Mouse (Mus musculus) stomach, embryonic 16.5 days (tissue): ENCODE results near the gene 3830406C13Rik. TPM values are rescaled to one million over a fixed set of nuclear protein-coding genes. Genes with fewer than 3 reads are reported as not detected.

Experiments used
- ATAC-seq: fragments of 200-750 bp; cut with Nextera tagmentation; 2 replicates; pipeline ENCODE4 v1.8.0; 2017; ENCODE audit warnings: moderate number of reproducible peaks, moderate TSS enrichment; ENCODE audit not compliant: insufficient read depth, low FRiP score
- H3K27ac ChIP-seq: fragments of 300-500 bp; sonication (generic); 2 replicates; pipeline ENCODE4 v1.5.1; 2014; ENCODE audit warnings: low read length
- H3K27me3 ChIP-seq: fragments of 300-500 bp; sonication (generic); 2 replicates; pipeline ENCODE4 v1.6.1; 2014; ENCODE audit warnings: low read length, control low read depth, mixed read lengths; ENCODE audit not compliant: control insufficient read depth, insufficient read depth
- H3K36me3 ChIP-seq: fragments of 300-500 bp; sonication (generic); 2 replicates; pipeline ENCODE4 v1.6.1; 2014; ENCODE audit warnings: low read length; ENCODE audit not compliant: control insufficient read depth, insufficient read depth
- H3K4me1 ChIP-seq: fragments of 300-500 bp; sonication (generic); 2 replicates; pipeline ENCODE4 v1.6.1; 2014; ENCODE audit warnings: low read length, control low read depth, mixed read lengths; ENCODE audit not compliant: control insufficient read depth, insufficient read depth
- H3K4me2 ChIP-seq: fragments of 300-500 bp; sonication (generic); 2 replicates; pipeline ENCODE4 v1.6.1; 2014; ENCODE audit warnings: low read depth, low read length, mixed read lengths
- H3K4me3 ChIP-seq: fragments of 300-500 bp; sonication (generic); replicated peaks from 2 replicates; pipeline ENCODE4 v1.5.1; 2014; ENCODE audit warnings: mild to moderate bottlenecking, low read length
- H3K9ac ChIP-seq: fragments of 300-500 bp; sonication (generic); 2 replicates; pipeline ENCODE4 v1.6.1; 2014; ENCODE audit warnings: low read length
- H3K9me3 ChIP-seq: fragments of 300-500 bp; sonication (generic); replicated peaks from 2 replicates; pipeline ENCODE4 v1.6.1; 2016; ENCODE audit warnings: low read length, control low read depth; ENCODE audit not compliant: control insufficient read depth
- WGBS: fragments of 180-500 bp; shearing (Covaris S2); extraction: QIAGEN DNeasy Blood & Tissue Kit; methylation state at CpG from one replicate; pipeline ENCODE4 v1.1.7; 2014; 5-methylcytosine and 5-hydroxymethylcytosine counted together
- polyA plus RNA-seq: library from polyadenylated mRNA; unstranded; fragments of >200 nt; fragmentation: Nextera tagmentation; extraction: Ambion mirVana; gene quantifications from 2 replicates; pipeline ENCODE4 v1.2.1, GENCODE M21; 2015

Gene 3830406C13Rik
- polyA plus RNA-seq, 1 experiment from 2014 or later = 57.5 TPM

DNA sequence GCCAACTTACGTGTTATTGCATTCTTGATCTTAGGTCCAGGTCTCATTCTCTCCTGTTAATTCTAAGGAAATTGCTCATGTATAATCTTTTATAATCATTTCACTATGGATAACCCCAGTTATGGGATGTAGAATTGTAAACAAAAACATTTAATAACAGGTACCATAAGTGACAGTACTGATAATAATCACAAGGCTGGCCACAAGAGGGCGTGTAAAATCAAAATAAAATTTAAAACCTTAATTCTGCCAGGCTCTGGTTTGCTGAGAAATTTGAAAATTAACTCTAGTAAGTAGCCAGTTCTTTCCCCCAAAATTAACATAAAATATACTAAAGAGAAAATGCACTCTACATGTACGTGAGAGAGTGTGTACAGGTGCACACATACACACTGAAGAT is 16.7 kb downstream of the 3830406C13Rik start:
- Histone ChIP-seq H3K9ac (no peak overlapping the region), H3K4me1 (no peaks in the 10 kb centered on the region; the same call in 1 of the 2 replicates), H3K4me2 (no peak overlapping the region), H3K36me3 (0 out of 2 replicates have a peak, but pooled peaks cover 5% of the 10 kb centered on the region), H3K4me3 (no peak overlapping the region), H3K27me3 (no peaks in the 10 kb centered on the region), H3K9me3 (no peaks in the 10 kb centered on the region), H3K27ac (no peak overlapping the region)
- no peak for ATAC-seq
- WGBS = 66% methylated on average over 3 of the region's 3 CpGs

DNA sequence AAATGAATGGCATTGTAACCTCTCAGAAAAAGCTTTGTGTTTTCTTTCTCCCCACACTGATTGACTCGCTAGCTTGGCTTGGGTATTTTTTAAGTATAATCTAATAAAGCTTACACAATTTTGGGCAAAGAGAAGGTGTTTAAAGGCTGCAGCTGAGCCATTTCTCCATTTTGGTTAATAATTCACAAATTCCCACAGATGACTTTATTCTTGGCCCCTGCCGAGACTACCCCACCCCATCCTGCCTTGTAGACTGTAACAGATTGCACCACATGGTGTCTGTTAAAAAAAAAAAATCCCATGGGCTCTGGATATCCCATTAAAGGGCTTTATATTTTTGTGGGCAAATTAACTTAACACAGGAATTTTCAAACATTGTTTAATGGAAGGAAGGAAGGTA is 19.1 kb downstream of the 3830406C13Rik start:
- Histone ChIP-seq H3K4me2 (no peak overlapping the region), H3K9ac (no peak overlapping the region), H3K27ac (no peak overlapping the region), H3K4me3 (no peak overlapping the region), H3K36me3 (0 out of 2 replicates have a peak, but pooled peaks cover 4% of the 10 kb centered on the region), H3K9me3 (no peaks in the 10 kb centered on the region), H3K4me1 (no peaks in the 10 kb centered on the region; the same call in 1 of the 2 replicates), H3K27me3 (no peaks in the 10 kb centered on the region)
- 52% methylated on average over 2 of the region's 2 CpGs for WGBS
- ATAC-seq = no peak

DNA sequence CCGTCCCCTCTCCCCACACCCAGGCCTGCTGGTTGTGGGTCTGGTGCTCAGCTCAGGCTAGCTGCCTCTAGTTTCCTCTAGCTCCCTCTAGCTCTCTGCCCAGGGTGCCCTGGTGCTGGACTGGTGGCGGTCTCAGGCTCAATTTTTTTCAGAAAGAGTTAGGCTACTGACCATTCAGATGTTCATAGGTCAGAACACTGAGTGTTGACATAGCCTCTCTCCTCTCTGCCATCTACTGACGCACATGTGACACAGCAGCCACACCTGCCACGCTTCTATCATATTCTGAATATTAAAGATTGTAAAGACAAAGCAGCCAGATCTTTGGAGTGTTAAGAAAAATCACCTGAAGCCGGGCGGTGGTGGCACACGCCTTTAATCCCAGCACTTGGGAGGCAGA is 49.6 kb downstream of the 3830406C13Rik start:
- 78% methylated on average over 7 of the region's 7 CpGs for WGBS
- Histone ChIP-seq H3K9me3 (no peaks in the 10 kb centered on the region), H3K27ac (no peak overlapping the region), H3K4me1 (no peaks in the 10 kb centered on the region), H3K36me3 (no peaks in the 10 kb centered on the region), H3K9ac (no peak overlapping the region), H3K27me3 (peaks cover 36% of the 10 kb centered on the region), H3K4me2 (no peak overlapping the region), H3K4me3 (no peak overlapping the region)
- no peak; the same call in 1 of the 2 replicates for ATAC-seq

DNA sequence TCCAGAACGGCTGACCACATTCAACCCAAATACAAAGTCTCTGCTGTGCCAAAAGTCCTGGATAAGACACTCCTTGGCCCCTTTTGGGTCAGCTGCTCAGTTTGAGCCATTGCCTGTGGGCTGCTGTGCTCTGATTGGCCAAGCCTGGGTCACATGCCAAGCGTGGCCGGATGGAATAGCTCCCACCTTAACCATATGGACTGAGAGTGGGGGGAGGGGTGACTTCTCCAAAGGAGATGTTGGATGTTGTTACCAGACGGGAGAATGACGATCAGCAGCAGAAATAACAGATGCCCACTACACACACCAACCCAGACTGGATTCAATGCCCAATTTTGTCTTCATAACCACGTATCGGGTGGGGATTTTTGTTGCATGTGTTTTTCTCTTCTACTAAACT is 51.0 kb downstream of the 3830406C13Rik start:
- Histone ChIP-seq H3K4me1 (no peaks in the 10 kb centered on the region), H3K4me3 (no peak overlapping the region), H3K36me3 (no peaks in the 10 kb centered on the region), H3K27ac (no peak overlapping the region), H3K27me3 (peaks cover 46% of the 10 kb centered on the region), H3K9ac (no peak overlapping the region), H3K4me2 (no peak overlapping the region), H3K9me3 (no peaks in the 10 kb centered on the region)
- 40% methylated on average over 7 of the region's 7 CpGs for WGBS
- ATAC-seq = no peak

DNA sequence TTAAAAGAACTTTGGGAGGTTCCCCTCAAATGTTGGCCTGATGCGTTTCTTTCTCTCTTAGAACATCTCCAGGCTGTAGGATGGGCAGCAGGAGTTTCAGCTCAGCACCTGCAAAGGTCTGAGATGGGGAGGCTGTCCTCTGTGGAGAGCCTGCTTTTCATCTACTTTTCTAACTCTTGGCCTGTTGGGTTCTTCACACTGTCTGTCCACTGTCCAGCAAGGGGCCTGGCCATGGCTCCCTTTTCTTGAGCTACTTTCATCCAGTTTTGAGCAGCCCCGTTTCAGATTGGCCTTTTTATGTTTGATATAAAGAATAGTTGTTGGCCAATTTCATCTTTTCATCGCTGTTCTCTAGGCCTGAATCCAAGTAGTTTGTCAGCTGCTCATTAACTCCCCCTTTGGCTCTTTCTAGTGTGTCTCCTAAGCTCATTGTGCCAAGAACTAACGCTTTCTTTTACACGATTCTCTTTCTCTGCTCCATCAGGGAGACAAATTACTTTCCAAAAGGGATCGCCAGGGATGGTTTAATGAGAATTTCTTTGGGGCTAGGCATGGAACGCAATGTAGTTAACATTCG is 53.5 kb downstream of the 3830406C13Rik start:
- H3K36me3 ChIP-seq = no peaks in the 10 kb centered on the region

DNA sequence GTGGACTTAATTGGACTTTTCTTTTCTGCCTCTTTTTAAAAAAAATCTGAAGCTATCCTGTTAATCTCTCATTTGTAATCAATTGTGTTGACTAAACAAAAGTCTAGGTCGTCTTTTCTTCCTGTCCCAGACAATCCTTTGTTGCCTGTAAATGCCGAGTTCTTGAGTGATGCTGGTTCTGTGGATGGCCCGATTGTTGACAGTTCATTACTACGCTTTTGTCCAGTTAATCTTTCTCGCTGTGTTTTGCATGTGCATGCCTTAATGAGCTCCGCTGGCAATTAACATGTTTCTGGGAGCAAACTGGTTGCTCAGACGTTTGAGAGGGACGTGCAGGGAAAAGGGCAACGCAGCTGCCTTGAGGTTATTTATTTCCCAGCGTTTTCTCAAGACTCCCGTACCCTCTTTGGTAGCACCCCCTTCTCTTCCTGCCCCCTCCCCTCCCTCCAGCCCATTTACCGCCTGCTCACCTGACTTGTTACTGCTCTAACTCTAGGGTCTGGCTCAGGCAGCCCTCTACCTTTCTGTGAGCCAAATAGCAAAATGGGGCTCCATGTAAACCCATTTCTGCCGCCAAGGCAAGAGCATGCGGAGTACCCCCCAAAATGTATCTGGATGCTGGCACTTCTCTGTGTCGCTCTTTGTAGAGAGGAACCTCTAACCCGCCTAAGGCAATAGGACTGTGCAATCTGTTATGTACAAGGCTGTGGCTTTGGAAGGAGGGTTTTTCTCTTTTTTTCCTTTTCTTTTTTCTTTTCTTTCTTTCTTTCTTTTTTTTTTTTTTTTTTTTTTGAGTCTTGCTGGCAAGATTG is 54.2 kb downstream of the 3830406C13Rik start:
- H3K36me3 ChIP-seq = no peaks in the 10 kb centered on the region

More for the DNA sequence above, 53.5 kb downstream of the 3830406C13Rik start:
- Histone ChIP-seq H3K4me2 (no peak overlapping the region), H3K4me1 (peaks cover 5% of the 10 kb centered on the region; the same call in 1 of the 2 replicates), H3K4me3 (no peak overlapping the region), H3K9ac (no peak overlapping the region), H3K27me3 (peaks cover 70% of the 10 kb centered on the region), H3K27ac (no peak overlapping the region), H3K9me3 (no peaks in the 10 kb centered on the region)
- ATAC-seq = no peak
- WGBS = 14% methylated on average over 8 of the region's 8 CpGs

DNA sequence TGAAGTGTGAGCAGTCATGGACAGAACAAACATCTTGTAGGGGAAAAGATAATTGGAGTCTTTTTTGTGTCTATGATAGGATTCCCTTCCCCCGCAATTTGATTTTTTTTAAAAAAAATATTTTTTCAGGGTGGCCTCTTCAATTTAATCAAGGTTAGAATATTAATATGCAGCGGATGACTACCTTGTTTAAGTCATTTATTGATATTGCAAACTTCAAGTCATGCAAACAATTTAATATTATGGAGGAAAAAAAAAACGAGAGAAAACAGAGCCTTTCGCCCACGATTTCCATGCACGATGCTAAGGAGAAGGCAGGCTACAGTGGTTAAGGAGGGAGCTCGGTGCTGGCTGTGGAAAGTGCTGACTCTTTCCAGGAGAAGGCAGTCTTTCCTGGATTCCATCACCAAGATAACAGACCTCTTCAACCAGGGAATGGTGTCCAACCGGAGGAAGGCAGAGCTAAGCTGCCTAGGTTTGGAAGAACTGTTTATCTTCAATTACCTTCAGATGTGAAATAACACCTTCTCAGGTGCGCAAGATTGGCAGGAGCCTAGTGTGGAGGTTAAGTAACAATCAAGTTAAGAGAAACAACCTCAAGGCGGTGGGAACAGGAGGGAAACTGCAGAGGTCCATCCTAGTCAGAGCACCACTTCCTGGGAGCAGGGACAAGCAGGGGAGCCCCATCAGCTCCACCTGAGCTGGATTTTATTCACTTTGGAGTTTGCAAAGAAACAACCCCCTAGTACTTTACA is 55.0 kb downstream of the 3830406C13Rik start:
- WGBS = 3% methylated on average over 10 of the region's 10 CpGs
- no peak overlapping the region for H3K4me3 ChIP-seq
- H3K27ac ChIP-seq = no peak overlapping the region
- H3K9me3 ChIP-seq = no peaks in the 10 kb centered on the region
- ATAC-seq = no peak
- H3K36me3 ChIP-seq = no peaks in the 10 kb centered on the region
- no peak overlapping the region for H3K9ac ChIP-seq
- H3K27me3 ChIP-seq = peaks cover 85% of the 10 kb centered on the region
- peaks cover 5% of the 10 kb centered on the region; the same call in 1 of the 2 replicates for H3K4me1 ChIP-seq
- no peak overlapping the region for H3K4me2 ChIP-seq

More for the DNA sequence above, 54.2 kb downstream of the 3830406C13Rik start:
- WGBS = 5% methylated on average over 16 of the region's 16 CpGs
- H3K9me3 ChIP-seq = no peaks in the 10 kb centered on the region
- no peak overlapping the region for H3K4me2 ChIP-seq
- no peak overlapping the region for H3K9ac ChIP-seq
- H3K4me1 ChIP-seq = peaks cover 5% of the 10 kb centered on the region; the same call in 1 of the 2 replicates
- no peak for ATAC-seq
- H3K27ac ChIP-seq = no peak overlapping the region
- H3K27me3 ChIP-seq = peaks cover 77% of the 10 kb centered on the region
- H3K4me3 ChIP-seq = no peak overlapping the region

DNA sequence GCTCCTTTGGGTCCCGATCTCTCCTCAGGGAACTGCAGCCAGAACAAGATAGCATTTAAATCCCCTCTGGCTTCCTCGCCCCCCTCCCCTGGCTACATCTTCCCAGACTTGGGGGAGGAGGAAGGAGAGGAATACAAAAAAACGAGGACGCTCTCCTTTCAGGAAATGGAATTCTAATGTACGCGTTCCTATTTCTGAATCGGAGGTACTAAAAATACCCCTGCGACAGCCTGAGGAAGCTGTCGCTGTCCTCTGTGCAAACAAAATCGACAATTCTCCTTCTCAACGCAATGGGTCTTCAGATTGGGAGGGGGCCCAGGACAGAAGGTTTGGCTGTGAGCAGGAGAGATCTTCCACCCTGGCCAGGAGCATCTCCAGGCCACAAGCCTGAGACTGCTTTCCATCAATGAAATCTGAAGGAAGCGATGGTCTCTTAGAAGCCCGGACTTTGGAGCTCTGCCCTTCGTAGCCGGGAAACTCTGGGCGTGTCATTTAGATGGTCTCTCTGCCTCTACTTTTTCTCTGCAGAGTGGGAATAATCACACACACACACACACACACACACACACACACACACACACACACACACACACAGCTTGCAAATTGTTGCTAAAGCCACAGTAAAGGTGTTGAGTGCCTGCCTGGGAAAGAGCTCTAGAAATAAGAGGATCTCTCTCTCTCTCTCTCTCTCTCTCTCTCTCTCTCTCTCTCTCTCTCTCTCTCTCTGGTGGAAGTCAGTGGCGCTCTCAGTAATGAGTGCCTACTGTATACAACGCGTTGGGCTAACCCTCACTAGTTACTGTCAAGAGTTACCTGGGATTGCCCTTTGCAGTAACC is 56.5 kb downstream of the 3830406C13Rik start:
- no peak overlapping the region for H3K9ac ChIP-seq
- H3K4me3 ChIP-seq = no peak overlapping the region
- H3K27me3 ChIP-seq = peaks cover 95% of the 10 kb centered on the region
- no peak for ATAC-seq
- no peaks in the 10 kb centered on the region for H3K9me3 ChIP-seq
- no peak overlapping the region for H3K27ac ChIP-seq
- 2% methylated on average over 19 of the region's 19 CpGs for WGBS
- no peak overlapping the region for H3K4me2 ChIP-seq
- H3K36me3 ChIP-seq = no peaks in the 10 kb centered on the region
- peaks cover 13% of the 10 kb centered on the region for H3K4me1 ChIP-seq
